Mouse (Mus musculus) liver, embryonic 14.5 days (tissue): Measurements from ENCODE around the gene Snx11. TPM values are rescaled to one million over a fixed set of nuclear protein-coding genes. Genes with fewer than 3 reads are reported as not detected.
A peak's percentile ranks its signal among the peaks of the same experiment; 100 is the strongest.

Source experiments
- ATAC-seq: fragments of 200-750 bp; cut with Nextera tagmentation; 2 replicates; pipeline ENCODE4 v1.8.0; 2017; ENCODE audit warnings: moderate number of reproducible peaks, mild to moderate bottlenecking, moderate library complexity; ENCODE audit not compliant: insufficient read depth
- DNase-seq, 3 experiments: peaks; one replicate each; pipeline ENCODE4 v3.0.0-alpha.2; 2012 to 2013; ENCODE audit warnings: low read depth in 3 of 3, low spot score in 3 of 3
- H3K27ac ChIP-seq: fragments of 300-500 bp; sonication (generic); 2 replicates; pipeline ENCODE4 v1.5.1; 2014; ENCODE audit warnings: moderate library complexity, mild to moderate bottlenecking, control low read depth, inconsistent platforms
- H3K27me3 ChIP-seq: fragments of 300-500 bp; sonication (generic); 2 replicates; pipeline ENCODE4 v1.6.1; 2014; ENCODE audit warnings: mild to moderate bottlenecking, low read length, moderate library complexity; ENCODE audit not compliant: control insufficient read depth, insufficient read depth
- H3K36me3 ChIP-seq: fragments of 300-500 bp; sonication (generic); replicated peaks from 2 replicates; pipeline ENCODE4 v1.6.1; 2014; ENCODE audit warnings: low read depth; ENCODE audit not compliant: control insufficient read depth, insufficient read depth
- H3K4me1 ChIP-seq, 2 experiments: fragments of 200-500 bp in 1 of 2; fragments of 300-500 bp in 1 of 2; sonication (generic) in 1 of 2; replicated peaks; 2 replicates each; pipeline ENCODE4 v1.6.1; 2012 to 2014; ENCODE audit warnings: antibody characterized with exemption in 1 of 2, inconsistent platforms in 1 of 2, low read length in 1 of 2; ENCODE audit not compliant: control insufficient read depth in 2 of 2, insufficient read depth in 2 of 2
- H3K4me2 ChIP-seq: fragments of 300-500 bp; sonication (generic); 2 replicates; pipeline ENCODE4 v1.6.1; 2014; ENCODE audit warnings: low read depth, mild to moderate bottlenecking, control low read depth, moderate library complexity
- H3K4me3 ChIP-seq, 2 experiments: fragments of 200-500 bp in 1 of 2; fragments of 300-500 bp in 1 of 2; sonication (generic) in 1 of 2; 2 replicates each; pipeline ENCODE4 v1.5.1; 2012 to 2014; ENCODE audit warnings: low read depth in 2 of 2, low read length in 2 of 2, mild to moderate bottlenecking in 2 of 2, control low read depth in 1 of 2, inconsistent platforms in 1 of 2, moderate library complexity in 1 of 2; ENCODE audit not compliant: insufficient read depth in 1 of 2
- H3K9ac ChIP-seq: fragments of 300-500 bp; sonication (generic); replicated peaks from 2 replicates; pipeline ENCODE4 v1.6.1; 2014; ENCODE audit warnings: mild to moderate bottlenecking, control low read depth, moderate library complexity
- H3K9me3 ChIP-seq: fragments of 300-500 bp; sonication (generic); 2 replicates; pipeline ENCODE4 v1.6.1; 2016; ENCODE audit warnings: low read length, mixed read lengths; ENCODE audit not compliant: control insufficient read depth
- CTCF ChIP-seq: IDR thresholded peaks from 2 replicates; pipeline ENCODE4 v1.5.1; 2016; ENCODE audit warnings: antibody characterized with exemption, low read depth, control low read depth
- EP300 ChIP-seq: IDR thresholded peaks from 2 replicates; pipeline ENCODE4 v1.6.1; 2016; ENCODE audit warnings: antibody characterized with exemption, low read depth
- WGBS: fragments of 180-500 bp; shearing (Covaris S2); extraction: QIAGEN DNeasy Blood & Tissue Kit; methylation state at CpG from one replicate; pipeline ENCODE4 v1.1.7; 2014; ENCODE audit not compliant: insufficient replicate concordance; 5-methylcytosine and 5-hydroxymethylcytosine counted together
- polyA plus RNA-seq, 2 experiments: library from polyadenylated mRNA; depleted of rRNA in 1 of 2; stranded (reverse) in 1 of 2; unstranded in 1 of 2; fragments of >200 nt; fragmentation: Nextera tagmentation in 1 of 2; extraction: Ambion mirVana in 1 of 2; gene quantifications; 2 replicates each; pipeline versions ENCODE4 v1.2.1 to v1.2.3; 2012 to 2014

Snx11 gene
- polyA plus RNA-seq, 2 experiments: 4.9 to 10.1 TPM

DNA sequence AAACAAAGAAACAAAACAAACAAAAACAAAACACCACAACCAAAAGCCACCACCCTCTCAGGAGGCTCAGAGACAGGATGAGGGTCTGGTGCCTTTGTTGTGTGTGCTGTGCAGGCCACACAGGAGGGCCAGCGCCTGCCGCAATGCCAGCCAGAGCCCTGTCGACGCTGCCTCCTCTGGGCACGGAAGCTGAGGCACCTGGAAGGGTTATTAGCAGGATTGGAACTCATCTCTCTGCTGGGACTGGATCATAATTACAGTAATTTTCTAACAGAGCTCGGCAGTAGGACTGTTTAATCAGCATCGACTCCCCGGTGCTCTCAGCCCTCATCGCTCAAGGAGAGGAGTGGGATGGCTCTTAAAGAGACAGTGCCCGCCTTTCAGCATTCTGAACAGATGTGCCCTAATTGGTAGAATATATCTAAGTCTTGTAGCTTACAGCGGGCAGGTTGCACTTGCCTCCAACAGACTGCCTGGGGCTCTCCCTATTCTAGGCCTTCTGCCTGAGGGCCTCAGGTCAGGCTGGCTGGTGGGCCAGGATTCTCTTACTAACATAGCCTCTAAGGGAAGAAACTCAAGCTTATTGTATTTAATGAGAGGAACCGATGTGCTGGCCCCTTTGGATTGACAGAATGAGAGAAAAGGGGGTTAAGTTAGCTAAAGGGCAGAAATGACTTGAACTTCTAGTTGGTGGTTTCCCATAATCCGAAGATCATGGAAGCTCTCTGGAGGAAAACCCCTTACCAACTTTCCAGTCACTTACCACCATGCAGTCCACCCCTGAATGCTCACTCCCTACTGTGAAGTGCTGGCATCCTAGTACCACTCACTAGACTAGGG is 12.6 kb downstream of the Snx11 start:
- DNase-seq (no peak), ATAC-seq (no peak)
- TF ChIP-seq EP300 (no peak), CTCF (no peak)
- H3K27ac ChIP-seq: no peak overlapping the region
- H3K9ac ChIP-seq: no peak overlapping the region
- H3K4me3 ChIP-seq: no peak overlapping the region
- H3K27me3 ChIP-seq: no peaks in the 10 kb centered on the region
- no peak overlapping the region for H3K4me2 ChIP-seq
- H3K4me1 ChIP-seq: 0 out of 4 replicates have a peak, but pooled peaks cover 0 to 3% of the 10 kb centered on the region in 2 experiments
- 60% methylated on average over 13 of the region's 13 CpGs for WGBS
- no peaks in the 10 kb centered on the region for H3K36me3 ChIP-seq
- no peaks in the 10 kb centered on the region for H3K9me3 ChIP-seq

DNA sequence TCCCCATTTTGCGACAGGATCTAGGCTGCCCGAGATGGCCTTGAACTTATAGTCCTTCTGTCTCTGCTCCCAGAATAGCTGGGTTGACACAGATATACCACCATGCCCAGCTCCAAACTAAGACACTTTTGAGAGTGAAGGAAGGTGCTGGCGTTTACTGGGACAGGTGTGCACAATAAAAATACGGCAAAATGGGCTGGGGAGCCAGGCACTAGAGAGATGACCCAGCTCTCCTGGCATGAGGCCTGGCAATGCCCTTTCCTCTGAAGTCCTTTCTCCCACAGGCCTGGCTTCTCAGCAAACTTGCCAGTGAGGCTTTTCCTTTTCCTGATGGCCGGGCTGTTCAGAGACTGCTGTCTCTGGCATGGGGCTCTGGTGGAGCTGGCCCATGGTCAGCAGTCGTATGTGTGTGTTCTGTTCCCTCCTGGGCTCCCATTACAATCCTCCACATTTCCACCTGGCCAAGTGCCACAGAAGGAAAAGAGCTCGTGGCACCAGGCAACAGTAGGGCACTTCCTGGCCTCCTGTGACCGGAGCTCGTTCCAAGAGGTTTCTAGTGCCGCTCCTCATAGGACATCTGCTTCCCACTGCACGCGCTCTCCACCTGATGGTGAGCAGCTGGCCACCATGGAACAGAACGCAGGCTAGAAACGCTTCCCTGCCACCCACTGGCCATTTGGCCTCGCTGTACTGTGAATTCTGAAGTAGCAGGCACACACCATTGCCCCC is 14.5 kb downstream of the Snx11 start:
- no peak for DNase-seq
- H3K9ac ChIP-seq: no peak overlapping the region
- no peak overlapping the region for H3K4me2 ChIP-seq
- no peaks in the 10 kb centered on the region for H3K9me3 ChIP-seq
- no peak overlapping the region for H3K4me3 ChIP-seq
- TF ChIP-seq EP300: no peak
- TF ChIP-seq CTCF: no peak
- H3K27me3 ChIP-seq: no peaks in the 10 kb centered on the region
- WGBS: 73% methylated on average over 15 of the region's 15 CpGs
- no peak for ATAC-seq
- H3K4me1 ChIP-seq: 0 out of 4 replicates have a peak, but pooled peaks cover 0 to 3% of the 10 kb centered on the region in 2 experiments
- no peak overlapping the region for H3K27ac ChIP-seq
- H3K36me3 ChIP-seq: no peaks in the 10 kb centered on the region

DNA sequence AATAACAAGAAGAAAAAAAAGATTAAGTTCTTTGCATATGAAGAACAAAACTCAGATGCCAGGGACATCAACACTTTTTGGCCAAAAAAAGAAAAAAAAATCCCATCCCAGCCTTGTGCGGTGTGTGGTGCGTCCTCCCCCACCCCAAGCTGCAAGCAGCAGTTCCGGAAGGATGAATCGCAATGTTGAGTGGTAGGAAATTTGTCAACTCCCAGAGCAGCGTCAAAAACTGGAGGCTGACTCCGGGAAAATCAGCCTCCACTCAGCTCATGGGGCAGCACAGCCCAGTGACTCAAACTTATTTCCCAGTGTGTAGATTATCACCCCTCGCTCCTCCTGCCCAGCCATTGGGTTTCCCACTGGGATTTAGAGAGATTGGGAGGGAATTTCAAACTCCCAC is 15.4 kb downstream of the Snx11 start:
- 0 out of 4 replicates have a peak, but pooled peaks cover 0 to 3% of the 10 kb centered on the region in 2 experiments for H3K4me1 ChIP-seq
- 52% methylated on average over 7 of the region's 7 CpGs for WGBS
- H3K4me2 ChIP-seq: no peak overlapping the region
- DNase-seq (no peak), ATAC-seq (no peak)
- no peak overlapping the region for H3K4me3 ChIP-seq
- no peaks in the 10 kb centered on the region for H3K27me3 ChIP-seq
- no peak overlapping the region for H3K27ac ChIP-seq
- no peak overlapping the region for H3K9ac ChIP-seq
- TF ChIP-seq CTCF (no peak), EP300 (no peak)
- H3K9me3 ChIP-seq: no peaks in the 10 kb centered on the region
- H3K36me3 ChIP-seq: no peaks in the 10 kb centered on the region

DNA sequence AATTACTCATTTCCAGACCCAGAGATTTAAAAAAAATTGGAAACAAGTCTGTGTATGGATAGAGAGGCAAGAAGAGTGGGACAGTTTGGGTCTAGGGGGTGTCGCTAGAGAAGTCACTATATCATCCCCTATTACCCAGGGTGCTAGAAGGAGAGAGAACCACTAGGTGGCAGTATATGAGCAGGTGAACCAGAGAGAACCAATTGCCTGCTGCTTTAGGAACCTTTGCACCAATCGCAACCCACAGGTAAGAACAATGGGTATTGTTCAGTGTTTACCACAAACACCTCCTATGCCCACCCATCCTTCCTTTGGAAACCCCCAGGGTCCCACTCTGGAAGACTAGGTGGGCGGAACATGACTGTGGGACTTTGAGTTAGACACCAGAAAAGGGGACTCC is 17.3 kb downstream of the Snx11 start:
- Histone ChIP-seq H3K27ac (no peak overlapping the region), H3K27me3 (no peaks in the 10 kb centered on the region), H3K4me3 (no peak overlapping the region), H3K9ac (no peak overlapping the region), H3K36me3 (no peaks in the 10 kb centered on the region), H3K4me1 (0 out of 4 replicates have a peak, but pooled peaks cover 0 to under 1% of the 10 kb centered on the region in 2 experiments), H3K4me2 (no peak overlapping the region), H3K9me3 (no peaks in the 10 kb centered on the region)
- DNase-seq: peak; percentile 41 to 58 (median 41)
- 29% methylated on average over 3 of the region's 3 CpGs for WGBS
- TF ChIP-seq EP300: no peak
- peak; percentile 87 for TF ChIP-seq CTCF
- peak; percentile 35; the same call in 1 of the 2 replicates for ATAC-seq

DNA sequence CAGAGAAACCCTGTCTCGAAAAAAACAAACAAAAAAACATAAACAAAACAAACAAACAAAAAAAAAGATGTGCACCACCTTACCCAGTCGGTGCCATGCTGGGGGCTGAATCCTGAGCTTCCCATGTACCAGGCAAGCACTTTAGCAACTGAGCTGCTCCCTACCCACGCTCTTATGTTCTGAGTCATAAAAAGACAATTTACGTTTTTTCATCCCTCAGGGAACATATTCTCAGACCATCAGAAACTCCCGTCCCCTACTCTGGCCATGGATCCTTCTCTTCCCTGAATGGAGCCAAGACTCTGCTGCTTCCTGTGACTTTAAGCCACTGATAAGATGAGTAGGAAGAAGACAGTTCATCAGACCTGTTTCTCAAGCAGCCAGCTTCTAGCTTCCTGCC is 19.0 kb downstream of the Snx11 start:
- WGBS: 52% methylated on average over 5 of the region's 5 CpGs
- Histone ChIP-seq H3K27ac (no peak overlapping the region), H3K4me2 (no peak overlapping the region), H3K4me3 (no peak overlapping the region), H3K4me1 (no peaks in the 10 kb centered on the region), H3K9me3 (no peaks in the 10 kb centered on the region), H3K9ac (no peak overlapping the region), H3K36me3 (no peaks in the 10 kb centered on the region), H3K27me3 (no peaks in the 10 kb centered on the region)
- ATAC-seq (no peak), DNase-seq (no peak)
- TF ChIP-seq EP300: no peak
- TF ChIP-seq CTCF: no peak
